In genomic region chr4:128004797-128005452, GRCm38 (mm10) we compare ENCODE assay signal across 28 mouse cellular contexts. TPM values are rescaled to one million over a fixed set of nuclear protein-coding genes. Genes with fewer than 3 reads are reported as not detected.
DNase-seq lines count a peak whose midpoint lies in the region; ATAC-seq and TF ChIP-seq lines count a peak whose summit lies in the region.
"Had no signal": no experiment of that assay in that cellular context is flagged by ENCODE, and none has a peak within 500 bp of the region (broad histone marks: within the 10 kb centered on the region; RNA-seq: fewer than 3 reads in every experiment).

No protein-coding gene starts in this region.

- no peak for DNase-seq in forebrain, embryonic 10.5 days (ENCODE audit: extremely low spot score, low spot score)
- DNase-seq in forebrain, embryonic 11.5 days (ENCODE audit: low spot score): no peak
- peak; percentile 12 for DNase-seq in midbrain, postnatal 0 days (ENCODE audit: low spot score)
- no peak for DNase-seq in midbrain, embryonic 10.5 days (ENCODE audit: low spot score)
- DNase-seq in forebrain, postnatal 0 days: peak; percentile 34
- DNase-seq in spleen, adult 12 weeks (ENCODE audit: low spot score): no peak
- DNase-seq: adrenal gland, adult 8-10 months; adrenal gland, postnatal 14 days; adrenal gland, postnatal 36 days; B cell, adult 2 months; cerebellum, adult 11 months; cerebellum, adult 18-20 months; cerebellum, adult 8-10 months; cerebellum, adult 9-11 months; cerebellum, postnatal 36 days; embryo, embryonic 11 days had no signal

- peaks cover 19% of the 10 kb centered on the region for H3K4me1 ChIP-seq in forebrain, embryonic 13.5 days
- peaks cover 5% of the 10 kb centered on the region; the same call in 1 of the 2 replicates for H3K4me1 ChIP-seq in forebrain, embryonic 10.5 days
- H3K4me1 ChIP-seq in forebrain, embryonic 15.5 days: peaks cover 19% of the 10 kb centered on the region
- H3K4me1 ChIP-seq in forebrain, embryonic 11.5 days (replicated peaks; ENCODE audit: control insufficient read depth, insufficient read depth, low read length): no peaks in the 10 kb centered on the region
- no peaks in the 10 kb centered on the region for H3K4me1 ChIP-seq in midbrain, postnatal 0 days (ENCODE audit: insufficient read depth, low read length)
- no peaks in the 10 kb centered on the region for H3K4me1 ChIP-seq in midbrain, embryonic 10.5 days
- peaks cover 5% of the 10 kb centered on the region; the same call in 1 of the 2 replicates for H3K4me1 ChIP-seq in forebrain, postnatal 0 days (ENCODE audit: insufficient read depth)
- H3K4me1 ChIP-seq: embryonic facial prominence, embryonic 13.5 days; embryonic facial prominence, embryonic 15.5 days had no signal

- no peak for TF ChIP-seq CTCF in midbrain, postnatal 0 days (IDR thresholded peaks at IDR 0.05)
- no peak for TF ChIP-seq CTCF in forebrain, postnatal 0 days (IDR thresholded peaks at IDR 0.05; ENCODE audit: low read depth)

- H3K9me3 ChIP-seq in forebrain, embryonic 13.5 days (replicated peaks): no peaks in the 10 kb centered on the region
- H3K9me3 ChIP-seq in forebrain, embryonic 10.5 days: no peaks in the 10 kb centered on the region
- H3K9me3 ChIP-seq in forebrain, embryonic 15.5 days: no peaks in the 10 kb centered on the region
- H3K9me3 ChIP-seq in forebrain, embryonic 11.5 days (ENCODE audit: control insufficient read depth, low read length): no peaks in the 10 kb centered on the region
- H3K9me3 ChIP-seq in midbrain, postnatal 0 days (ENCODE audit: low read length): no peaks in the 10 kb centered on the region
- no peaks in the 10 kb centered on the region for H3K9me3 ChIP-seq in midbrain, embryonic 10.5 days (replicated peaks)
- H3K9me3 ChIP-seq in forebrain, postnatal 0 days (ENCODE audit: low read length): no peaks in the 10 kb centered on the region
- H3K9me3 ChIP-seq: embryonic facial prominence, embryonic 13.5 days; embryonic facial prominence, embryonic 15.5 days had no signal

- no peaks in the 10 kb centered on the region for H3K36me3 ChIP-seq in forebrain, embryonic 13.5 days (ENCODE audit: poor library complexity, severe bottlenecking)
- H3K36me3 ChIP-seq in forebrain, embryonic 10.5 days (replicated peaks): no peaks in the 10 kb centered on the region
- no peaks in the 10 kb centered on the region for H3K36me3 ChIP-seq in forebrain, embryonic 15.5 days
- H3K36me3 ChIP-seq in forebrain, embryonic 11.5 days (ENCODE audit: control insufficient read depth, insufficient read depth, low read length): no peaks in the 10 kb centered on the region
- H3K36me3 ChIP-seq in midbrain, postnatal 0 days (ENCODE audit: insufficient read depth, low read length): no peaks in the 10 kb centered on the region
- no peaks in the 10 kb centered on the region for H3K36me3 ChIP-seq in midbrain, embryonic 10.5 days
- no peaks in the 10 kb centered on the region; the same call in 1 of the 2 replicates for H3K36me3 ChIP-seq in forebrain, postnatal 0 days (ENCODE audit: insufficient read depth)
- H3K36me3 ChIP-seq: embryonic facial prominence, embryonic 13.5 days; embryonic facial prominence, embryonic 15.5 days; G1E had no signal

- no peak overlapping the region for H3K27ac ChIP-seq in forebrain, embryonic 13.5 days
- H3K27ac ChIP-seq in forebrain, embryonic 10.5 days: no peak overlapping the region
- peak overlapping the region; percentile 62 for H3K27ac ChIP-seq in forebrain, embryonic 15.5 days (replicated peaks)
- H3K27ac ChIP-seq in forebrain, embryonic 11.5 days (ENCODE audit: low read depth, low read length): no peak overlapping the region
- H3K27ac ChIP-seq in midbrain, postnatal 0 days (ENCODE audit: low read depth, low read length): no peak overlapping the region
- no peak overlapping the region for H3K27ac ChIP-seq in midbrain, embryonic 10.5 days (replicated peaks)
- no peak overlapping the region for H3K27ac ChIP-seq in forebrain, postnatal 0 days (ENCODE audit: low read depth, low read length)
- H3K27ac ChIP-seq: embryonic facial prominence, embryonic 13.5 days; embryonic facial prominence, embryonic 15.5 days had no signal

- 50% methylated on average over 3 of the region's 3 CpGs for WGBS in forebrain, embryonic 13.5 days
- 73% methylated on average over 3 of the region's 3 CpGs for WGBS in forebrain, embryonic 10.5 days
- 34% methylated on average over 3 of the region's 3 CpGs for WGBS in forebrain, embryonic 15.5 days
- 63% methylated on average over 3 of the region's 3 CpGs for WGBS in forebrain, embryonic 11.5 days
- 75% methylated on average over 3 of the region's 3 CpGs for WGBS in midbrain, postnatal 0 days
- WGBS in midbrain, embryonic 10.5 days: 77% methylated on average over 3 of the region's 3 CpGs
- WGBS in forebrain, postnatal 0 days: 25% methylated on average over 3 of the region's 3 CpGs

- H3K27me3 ChIP-seq in forebrain, embryonic 13.5 days: no peaks in the 10 kb centered on the region
- H3K27me3 ChIP-seq in forebrain, embryonic 10.5 days (ENCODE audit: poor library complexity, severe bottlenecking): no peaks in the 10 kb centered on the region
- no peaks in the 10 kb centered on the region for H3K27me3 ChIP-seq in forebrain, embryonic 15.5 days
- no peaks in the 10 kb centered on the region for H3K27me3 ChIP-seq in forebrain, embryonic 11.5 days (ENCODE audit: control insufficient read depth, insufficient read depth, low read length)
- H3K27me3 ChIP-seq in midbrain, postnatal 0 days (ENCODE audit: insufficient read depth, low read length): no peaks in the 10 kb centered on the region
- H3K27me3 ChIP-seq in midbrain, embryonic 10.5 days (ENCODE audit: low read depth, poor library complexity, severe bottlenecking): no peaks in the 10 kb centered on the region
- H3K27me3 ChIP-seq in forebrain, postnatal 0 days (ENCODE audit: insufficient read depth, low read length): no peaks in the 10 kb centered on the region
- H3K27me3 ChIP-seq: CH12.LX; embryonic facial prominence, embryonic 13.5 days; embryonic facial prominence, embryonic 15.5 days; Patski had no signal

- peak; percentile 67; the same call in 1 of the 2 replicates for ATAC-seq in forebrain, embryonic 13.5 days
- ATAC-seq in forebrain, embryonic 15.5 days (replicated peaks): peak; percentile 66
- ATAC-seq in forebrain, embryonic 11.5 days (replicated peaks; ENCODE audit: low FRiP score): no peak
- no peak for ATAC-seq in midbrain, postnatal 0 days (ENCODE audit: low FRiP score)
- no peak for ATAC-seq in forebrain, postnatal 0 days
- ATAC-seq: activated CD4-positive, CD25-positive, alpha-beta regulatory T cell, adult 4 months; CD4-positive, CD25-positive, alpha-beta regulatory T cell, adult 4 months; Patski had no signal

- H3K4me3 ChIP-seq in forebrain, embryonic 13.5 days: no peak overlapping the region
- H3K4me3 ChIP-seq in forebrain, embryonic 10.5 days: no peak overlapping the region
- H3K4me3 ChIP-seq in forebrain, embryonic 15.5 days: no peak overlapping the region
- H3K4me3 ChIP-seq in forebrain, embryonic 11.5 days (ENCODE audit: low read depth, low read length): no peak overlapping the region
- H3K4me3 ChIP-seq in midbrain, postnatal 0 days (ENCODE audit: low read depth, low read length): no peak overlapping the region
- no peak overlapping the region for H3K4me3 ChIP-seq in midbrain, embryonic 10.5 days
- no peak overlapping the region for H3K4me3 ChIP-seq in forebrain, postnatal 0 days (ENCODE audit: low read depth, low read length)
- H3K4me3 ChIP-seq: embryonic facial prominence, embryonic 13.5 days; embryonic facial prominence, embryonic 15.5 days; erythroblast, embryonic 14.5 days had no signal

- H3K9ac ChIP-seq in forebrain, embryonic 13.5 days: no peak overlapping the region
- no peak overlapping the region for H3K9ac ChIP-seq in forebrain, embryonic 15.5 days (replicated peaks)
- H3K9ac ChIP-seq in forebrain, embryonic 11.5 days (ENCODE audit: low read length): no peak overlapping the region
- no peak overlapping the region for H3K9ac ChIP-seq in midbrain, postnatal 0 days (replicated peaks; ENCODE audit: low read length, poor library complexity, severe bottlenecking)
- H3K9ac ChIP-seq in forebrain, postnatal 0 days: no peak overlapping the region
- H3K9ac ChIP-seq: embryonic facial prominence, embryonic 13.5 days; embryonic facial prominence, embryonic 15.5 days had no signal

- H3K4me2 ChIP-seq in forebrain, embryonic 13.5 days: no peak overlapping the region
- no peak overlapping the region for H3K4me2 ChIP-seq in forebrain, embryonic 15.5 days (replicated peaks)
- no peak overlapping the region for H3K4me2 ChIP-seq in forebrain, embryonic 11.5 days (ENCODE audit: low read depth, low read length, severe bottlenecking)
- H3K4me2 ChIP-seq in midbrain, postnatal 0 days (ENCODE audit: low read depth, low read length, poor library complexity, severe bottlenecking): no peak overlapping the region
- H3K4me2 ChIP-seq in forebrain, postnatal 0 days (ENCODE audit: low read depth): no peak overlapping the region
- H3K4me2 ChIP-seq: embryonic facial prominence, embryonic 13.5 days; embryonic facial prominence, embryonic 15.5 days had no signal

RNA-seq across cellular contexts. Expression of gene Csmd2, which starts 17.3 kb away (rescaled TPM):
- 4.5 and 5.1 TPM in 2 replicates for polyA plus RNA-seq in forebrain, embryonic 13.5 days (2015; fragmentation: Nextera tagmentation; extraction: Ambion mirVana)
- 0.34 and 0.40 TPM in 2 replicates for polyA plus RNA-seq in forebrain, embryonic 10.5 days (2016; fragmentation: Nextera tagmentation; extraction: Ambion mirVana)
- 8.7 and 9.0 TPM in 2 replicates for polyA plus RNA-seq in forebrain, embryonic 15.5 days (2015; fragmentation: Nextera tagmentation; extraction: Ambion mirVana)
- 1.3 and 1.6 TPM in 2 replicates for polyA plus RNA-seq in forebrain, embryonic 11.5 days (2014; fragmentation: Nextera tagmentation; extraction: Ambion mirVana)
- 48.2 and 56.4 TPM in 2 replicates for total RNA-seq in midbrain, postnatal 0 days (2014; rRNA removed)
- 7.1 and 9.1 TPM in 2 replicates for polyA plus RNA-seq in midbrain, postnatal 0 days (2015; fragmentation: Nextera tagmentation; extraction: Ambion mirVana)
- polyA plus RNA-seq in midbrain, embryonic 10.5 days (2016; fragmentation: Nextera tagmentation; extraction: Ambion mirVana): 1.00 and 1.5 TPM in 2 replicates
- 24.3 and 35.8 TPM in 2 replicates for total RNA-seq in forebrain, postnatal 0 days (2014; rRNA removed)
- polyA plus RNA-seq in forebrain, postnatal 0 days (2015; fragmentation: Nextera tagmentation; extraction: Ambion mirVana): 3.8 and 5.5 TPM in 2 replicates
- total RNA-seq: common myeloid progenitor, adult 5-6 weeks had no signal
- polyA plus RNA-seq: CD4-positive, CD25-positive, alpha-beta regulatory T cell, adult 4 months; erythroblast, embryonic 14.5 days; G1E had no signal

RNA-seq across cellular contexts. Expression of gene CK137956, which starts 34.2 kb away (rescaled TPM):
- polyA plus RNA-seq in forebrain, embryonic 13.5 days (2015; fragmentation: Nextera tagmentation; extraction: Ambion mirVana): 0.29 and 0.39 TPM in 2 replicates
- 0.27 and 0.38 TPM in 2 replicates for polyA plus RNA-seq in forebrain, embryonic 10.5 days (2016; fragmentation: Nextera tagmentation; extraction: Ambion mirVana)
- 0.59 and 0.86 TPM in 2 replicates for polyA plus RNA-seq in forebrain, embryonic 15.5 days (2015; fragmentation: Nextera tagmentation; extraction: Ambion mirVana)
- polyA plus RNA-seq in forebrain, embryonic 11.5 days (2014; fragmentation: Nextera tagmentation; extraction: Ambion mirVana): 0.13 and 0.27 TPM in 2 replicates
- 2.7 and 3.2 TPM in 2 replicates for total RNA-seq in midbrain, postnatal 0 days (2014; rRNA removed)
- polyA plus RNA-seq in midbrain, postnatal 0 days (2015; fragmentation: Nextera tagmentation; extraction: Ambion mirVana): 2.1 and 2.3 TPM in 2 replicates
- polyA plus RNA-seq in midbrain, embryonic 10.5 days (2016; fragmentation: Nextera tagmentation; extraction: Ambion mirVana): 0.83 and 0.86 TPM in 2 replicates
- 1.5 and 1.9 TPM in 2 replicates for total RNA-seq in forebrain, postnatal 0 days (2014; rRNA removed)
- 1.9 TPM in 2 replicates for polyA plus RNA-seq in forebrain, postnatal 0 days (2015; fragmentation: Nextera tagmentation; extraction: Ambion mirVana)
- total RNA-seq: adrenal gland, adult 18-20 months; adrenal gland, postnatal 14 days; adrenal gland, postnatal 36 days; CH12.LX; common myeloid progenitor, adult 5-6 weeks; G1E had no signal
- polyA plus RNA-seq: activated CD4-positive, CD25-positive, alpha-beta regulatory T cell, adult 4 months; CD4-positive, CD25-positive, alpha-beta regulatory T cell, adult 4 months; embryonic facial prominence, embryonic 13.5 days; embryonic facial prominence, embryonic 15.5 days; erythroblast, embryonic 14.5 days; G1E; Patski had no signal

Comparison
In these comparisons a context has a peak if more than half of its experiments do, and no peak if none do; other contexts are left out.
1. ATAC-seq: peak in forebrain, embryonic 13.5 days (single experiment) and forebrain, embryonic 15.5 days (single experiment); none in forebrain, embryonic 11.5 days (single experiment), midbrain, postnatal 0 days (single experiment) and forebrain, postnatal 0 days (single experiment).
2. DNase-seq: peak in midbrain, postnatal 0 days (single experiment) and forebrain, postnatal 0 days (single experiment); none in forebrain, embryonic 10.5 days (single experiment), forebrain, embryonic 11.5 days (single experiment), midbrain, embryonic 10.5 days (single experiment) and spleen, adult 12 weeks (single experiment).